Mouse (Mus musculus) leukemia stem cell, adult 10-12 weeks (primary cell): ENCODE results near the gene Emcn. TPM values are rescaled to one million over a fixed set of nuclear protein-coding genes. Genes with fewer than 3 reads are reported as not detected.

Experiments
- polyA plus RNA-seq: library from polyadenylated mRNA; stranded (reverse); fragments of >175 nt; gene quantifications from 2 replicates; pipeline ENCODE4 v1.2.3, GENCODE M21; 2012; ENCODE audit warnings: low replicate concordance

Gene Emcn
- polyA plus RNA-seq: 0.17 TPM in 1 of 2 replicates, not detected in the other

DNA sequence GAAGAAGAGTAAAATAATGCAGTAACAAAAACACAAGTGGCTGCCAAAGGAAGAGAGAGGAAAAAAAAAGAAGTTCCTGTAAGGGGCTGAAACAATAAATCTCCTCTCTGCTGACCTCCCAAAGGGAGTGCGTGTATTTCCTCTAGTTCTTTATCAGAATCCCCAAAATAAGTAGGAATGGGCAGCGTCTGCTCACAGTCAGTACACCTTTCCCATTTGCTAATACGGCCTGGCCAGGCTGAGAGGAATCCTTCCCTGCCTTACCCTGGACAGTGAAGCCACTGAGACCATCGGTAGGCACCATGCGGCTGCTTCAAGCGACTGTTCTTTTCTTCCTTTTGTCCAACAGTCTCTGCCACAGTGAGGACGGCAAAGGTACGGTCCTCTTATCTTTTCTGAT lies at the start of gene Emcn:
TSS of gene Emcn (plus strand) at position 130 of the 400 bp plus-strand sequence.

